Mouse (Mus musculus): Measurements from ENCODE around the gene Cltc. TPM values are rescaled to one million over a fixed set of nuclear protein-coding genes. Genes with fewer than 3 reads are reported as not detected.

Gene Cltc
- polyA plus RNA-seq, 1 experiment, result 70.7 TPM

DNA sequence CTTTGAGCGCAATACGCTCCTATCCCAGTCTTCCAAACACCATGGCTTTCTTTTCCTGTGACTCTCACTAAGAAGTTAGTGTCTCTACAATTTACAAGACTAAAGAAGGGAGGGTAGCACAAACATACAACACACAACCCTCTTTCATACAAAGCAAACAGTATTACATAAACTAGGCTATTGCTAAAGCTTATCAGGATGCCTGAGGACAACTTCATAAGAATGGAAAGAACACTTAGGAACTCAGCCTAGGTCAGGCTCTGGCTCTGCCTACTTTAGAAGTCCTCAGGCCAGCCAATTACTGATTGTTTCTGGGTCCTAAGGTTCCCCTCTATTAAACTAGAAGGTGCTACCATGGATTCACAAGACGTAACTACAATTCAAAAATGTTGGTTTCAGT lies 76.6 kb downstream of the Cltc start:
- over 99% methylated on average over 3 of the region's 3 CpGs for WGBS
- H3K4me3 ChIP-seq (ENCODE audit: control insufficient read depth, insufficient read depth, low read length), result no peak overlapping the region
- H3K27ac ChIP-seq (ENCODE audit: control insufficient read depth, insufficient read depth, low read length), result no peak overlapping the region
- H3K36me3 ChIP-seq (ENCODE audit: control insufficient read depth, insufficient read depth, low read length), result no peaks in the 10 kb centered on the region; the same call in 1 of the 2 replicates
- H3K4me1 ChIP-seq (replicated peaks; ENCODE audit: control insufficient read depth, insufficient read depth, low read length), result no peaks in the 10 kb centered on the region; the same call in 1 of the 2 replicates
- H3K27me3 ChIP-seq (ENCODE audit: control insufficient read depth, insufficient read depth, low read length), result no peaks in the 10 kb centered on the region
- DNase-seq, result no peak
- TF ChIP-seq POLR2A (IDR thresholded peaks at IDR 0.05; ENCODE audit: control insufficient read depth, extremely low read depth, insufficient read depth, low read length, poor library complexity) (no peak), CTCF (IDR thresholded peaks at IDR 0.05; ENCODE audit: borderline replicate concordance, control insufficient read depth, extremely low read depth, insufficient read depth, low read length, poor library complexity) (no peak)

DNA sequence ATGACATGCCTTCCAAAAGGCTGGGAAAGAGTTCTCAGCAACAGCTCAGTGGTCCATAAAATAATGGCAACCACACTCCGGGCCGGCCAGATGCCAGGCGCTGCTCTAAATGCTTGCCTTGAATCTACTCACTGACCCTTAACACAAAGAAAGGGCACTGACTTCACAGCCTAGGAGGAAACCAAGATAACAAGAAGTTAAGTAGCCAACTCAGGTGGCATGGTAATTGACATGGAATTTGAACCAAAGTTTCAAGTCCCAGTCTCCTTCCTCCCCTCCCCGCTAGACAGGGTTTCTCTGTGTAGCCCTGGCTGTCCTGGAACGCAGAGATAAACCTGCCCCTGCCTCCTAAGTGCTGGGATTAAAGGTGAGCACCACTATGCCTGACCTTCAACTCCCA lies 78.4 kb downstream of the Cltc start:
- H3K27ac ChIP-seq (ENCODE audit: control insufficient read depth, insufficient read depth, low read length), result no peak overlapping the region
- no peaks in the 10 kb centered on the region; the same call in 1 of the 2 replicates for H3K36me3 ChIP-seq (ENCODE audit: control insufficient read depth, insufficient read depth, low read length)
- no peak overlapping the region for H3K4me3 ChIP-seq (ENCODE audit: control insufficient read depth, insufficient read depth, low read length)
- H3K27me3 ChIP-seq (ENCODE audit: control insufficient read depth, insufficient read depth, low read length), result no peaks in the 10 kb centered on the region
- 92% methylated on average over 5 of the region's 5 CpGs for WGBS
- TF ChIP-seq CTCF (IDR thresholded peaks at IDR 0.05; ENCODE audit: borderline replicate concordance, control insufficient read depth, extremely low read depth, insufficient read depth, low read length, poor library complexity) (no peak), POLR2A (IDR thresholded peaks at IDR 0.05; ENCODE audit: control insufficient read depth, extremely low read depth, insufficient read depth, low read length, poor library complexity) (no peak)
- no peak for DNase-seq
- no peaks in the 10 kb centered on the region for H3K4me1 ChIP-seq (replicated peaks; ENCODE audit: control insufficient read depth, insufficient read depth, low read length)

DNA sequence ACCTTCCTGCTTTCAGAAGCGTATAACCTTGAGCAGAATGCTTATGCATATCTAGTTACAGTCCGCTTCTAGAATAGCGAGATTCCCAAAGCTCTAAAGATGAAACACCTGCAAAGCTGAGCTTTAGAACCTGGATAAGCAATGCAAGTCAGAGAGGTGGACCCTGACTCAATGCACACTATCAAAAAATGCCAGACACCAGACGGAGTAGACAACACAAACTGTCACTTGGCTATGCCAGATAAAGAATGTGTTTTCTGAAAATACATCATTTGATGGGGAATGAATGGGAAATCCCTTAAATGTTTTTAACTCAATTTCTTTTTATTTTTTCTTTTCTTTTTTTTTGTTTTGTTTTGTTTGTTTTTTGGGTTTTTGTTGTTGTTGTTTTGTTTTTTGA lies 81.8 kb downstream of the Cltc start:
- Histone ChIP-seq H3K27ac (ENCODE audit: control insufficient read depth, insufficient read depth, low read length) (no peak overlapping the region), H3K36me3 (ENCODE audit: control insufficient read depth, insufficient read depth, low read length) (no peaks in the 10 kb centered on the region; the same call in 1 of the 2 replicates), H3K4me1 (replicated peaks; ENCODE audit: control insufficient read depth, insufficient read depth, low read length) (no peaks in the 10 kb centered on the region), H3K4me3 (ENCODE audit: control insufficient read depth, insufficient read depth, low read length) (no peak overlapping the region), H3K27me3 (ENCODE audit: control insufficient read depth, insufficient read depth, low read length) (no peaks in the 10 kb centered on the region)
- WGBS, result 96% methylated on average over 4 of the region's 4 CpGs
- TF ChIP-seq POLR2A (IDR thresholded peaks at IDR 0.05; ENCODE audit: control insufficient read depth, extremely low read depth, insufficient read depth, low read length, poor library complexity) (no peak), CTCF (IDR thresholded peaks at IDR 0.05; ENCODE audit: borderline replicate concordance, control insufficient read depth, extremely low read depth, insufficient read depth, low read length, poor library complexity) (no peak)
- DNase-seq, result no peak

DNA sequence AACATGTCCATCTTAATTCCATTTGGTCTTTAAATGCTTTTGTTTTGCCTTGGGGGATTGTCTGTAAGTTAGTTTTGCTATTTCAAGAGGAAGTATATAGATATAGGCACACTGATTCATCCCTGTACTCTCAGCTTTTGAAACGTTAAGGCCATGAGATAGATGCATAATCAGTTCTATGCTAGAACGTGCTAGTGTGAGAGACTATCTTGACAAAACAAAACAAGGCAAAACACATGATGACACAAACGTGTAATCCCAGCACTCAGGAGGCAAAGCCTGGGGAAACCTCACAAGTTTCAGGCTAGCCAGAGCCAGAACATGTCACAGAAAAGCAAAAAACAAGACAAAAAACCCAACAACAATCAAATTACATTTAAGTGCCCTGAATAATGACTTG lies 84.6 kb downstream of the Cltc start:
- TF ChIP-seq CTCF (IDR thresholded peaks at IDR 0.05; ENCODE audit: borderline replicate concordance, control insufficient read depth, extremely low read depth, insufficient read depth, low read length, poor library complexity), result no peak
- no peak for TF ChIP-seq POLR2A (IDR thresholded peaks at IDR 0.05; ENCODE audit: control insufficient read depth, extremely low read depth, insufficient read depth, low read length, poor library complexity)
- 86% methylated on average over 3 of the region's 3 CpGs for WGBS
- Histone ChIP-seq H3K4me1 (replicated peaks; ENCODE audit: control insufficient read depth, insufficient read depth, low read length) (no peaks in the 10 kb centered on the region), H3K4me3 (ENCODE audit: control insufficient read depth, insufficient read depth, low read length) (no peak overlapping the region), H3K27me3 (ENCODE audit: control insufficient read depth, insufficient read depth, low read length) (no peaks in the 10 kb centered on the region), H3K27ac (ENCODE audit: control insufficient read depth, insufficient read depth, low read length) (no peak overlapping the region), H3K36me3 (ENCODE audit: control insufficient read depth, insufficient read depth, low read length) (no peaks in the 10 kb centered on the region; the same call in 1 of the 2 replicates)
- no peak for DNase-seq

DNA sequence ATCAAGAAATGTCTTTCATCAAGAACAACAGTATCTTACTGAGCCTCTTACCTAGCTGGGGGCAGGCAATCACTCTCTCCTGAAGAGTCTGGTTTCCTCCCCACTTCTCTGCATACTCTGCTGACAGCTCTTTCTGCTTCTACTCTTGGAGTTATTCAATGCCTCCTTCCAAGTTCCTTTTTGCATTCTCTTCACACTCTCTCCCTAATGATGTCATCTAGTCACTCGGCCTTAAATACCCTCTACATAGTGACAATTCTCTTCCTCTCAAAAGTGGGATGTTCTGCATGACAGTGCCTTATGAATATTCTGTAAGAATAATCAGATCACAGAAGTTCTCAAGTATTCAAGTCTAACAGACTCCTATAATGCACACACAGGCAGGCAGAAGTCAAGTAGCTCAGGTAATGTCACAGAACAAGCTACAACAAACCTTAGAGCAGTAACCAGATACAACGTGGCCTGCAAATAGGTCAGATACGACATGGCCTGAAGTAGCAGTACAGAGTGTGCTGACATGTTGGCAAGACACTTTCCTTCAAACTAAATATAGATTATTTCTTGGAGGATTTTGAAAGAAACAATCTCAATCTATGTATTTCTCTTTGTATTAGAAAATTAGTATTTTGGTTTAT lies 86.2 kb downstream of the Cltc start:
- DNase-seq, result no peak
- no peak overlapping the region for H3K27ac ChIP-seq (ENCODE audit: control insufficient read depth, insufficient read depth, low read length)
- TF ChIP-seq CTCF (IDR thresholded peaks at IDR 0.05; ENCODE audit: borderline replicate concordance, control insufficient read depth, extremely low read depth, insufficient read depth, low read length, poor library complexity), result no peak
- TF ChIP-seq POLR2A (IDR thresholded peaks at IDR 0.05; ENCODE audit: control insufficient read depth, extremely low read depth, insufficient read depth, low read length, poor library complexity), result no peak
- 84% methylated on average over 3 of the region's 3 CpGs for WGBS
- H3K4me1 ChIP-seq (replicated peaks; ENCODE audit: control insufficient read depth, insufficient read depth, low read length), result no peaks in the 10 kb centered on the region
- H3K36me3 ChIP-seq (ENCODE audit: control insufficient read depth, insufficient read depth, low read length), result no peaks in the 10 kb centered on the region
- H3K4me3 ChIP-seq (ENCODE audit: control insufficient read depth, insufficient read depth, low read length), result no peak overlapping the region
- no peaks in the 10 kb centered on the region for H3K27me3 ChIP-seq (ENCODE audit: control insufficient read depth, insufficient read depth, low read length)

DNA sequence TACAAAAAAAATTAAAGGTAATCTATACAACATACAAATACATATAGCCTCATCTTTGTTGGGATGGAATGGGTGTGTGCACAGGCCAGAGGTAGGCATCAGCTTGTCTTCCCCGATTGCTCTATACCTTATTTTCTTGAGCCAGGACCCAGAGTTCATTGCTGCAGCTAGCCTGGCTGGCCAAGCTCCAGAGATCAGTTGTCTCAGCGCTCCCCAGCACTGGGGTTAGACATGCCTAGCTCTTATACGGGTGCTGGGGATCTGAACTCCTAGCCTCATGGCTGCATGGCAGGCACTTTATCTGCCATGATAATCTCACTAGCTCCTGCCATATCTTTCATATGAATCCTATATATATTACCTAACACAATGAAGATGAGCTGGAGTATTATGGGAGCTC lies 89.2 kb downstream of the Cltc start:
- no peaks in the 10 kb centered on the region for H3K4me1 ChIP-seq (replicated peaks; ENCODE audit: control insufficient read depth, insufficient read depth, low read length)
- peaks cover 22% of the 10 kb centered on the region for H3K36me3 ChIP-seq (ENCODE audit: control insufficient read depth, insufficient read depth, low read length)
- no peak for DNase-seq
- TF ChIP-seq CTCF (IDR thresholded peaks at IDR 0.05; ENCODE audit: borderline replicate concordance, control insufficient read depth, extremely low read depth, insufficient read depth, low read length, poor library complexity) (no peak), POLR2A (IDR thresholded peaks at IDR 0.05; ENCODE audit: control insufficient read depth, extremely low read depth, insufficient read depth, low read length, poor library complexity) (no peak)
- no peak overlapping the region for H3K27ac ChIP-seq (ENCODE audit: control insufficient read depth, insufficient read depth, low read length)
- 97% methylated on average over 3 of the region's 3 CpGs for WGBS
- H3K4me3 ChIP-seq (ENCODE audit: control insufficient read depth, insufficient read depth, low read length), result no peak overlapping the region
- H3K27me3 ChIP-seq (ENCODE audit: control insufficient read depth, insufficient read depth, low read length), result no peaks in the 10 kb centered on the region

DNA sequence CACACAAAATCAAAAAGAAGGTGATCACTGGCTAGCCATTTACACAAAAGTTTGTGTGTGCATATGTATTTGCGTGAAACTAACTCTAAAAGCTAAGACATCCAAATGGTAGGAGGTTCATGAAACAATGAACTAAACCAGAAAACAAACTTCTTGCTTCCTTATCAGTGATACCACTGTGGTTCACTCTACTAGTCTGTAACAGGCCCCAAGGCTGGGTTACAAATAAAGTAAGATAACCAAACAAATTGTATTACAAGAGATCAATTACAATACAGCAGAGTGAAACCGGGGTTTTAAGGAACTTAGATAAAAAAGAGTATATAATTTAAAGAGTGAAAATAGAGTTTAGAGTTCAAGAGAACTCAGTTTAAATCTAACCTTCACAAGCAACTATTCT lies 89.8 kb downstream of the Cltc start:
- no peak for TF ChIP-seq CTCF (IDR thresholded peaks at IDR 0.05; ENCODE audit: borderline replicate concordance, control insufficient read depth, extremely low read depth, insufficient read depth, low read length, poor library complexity)
- no peak for TF ChIP-seq POLR2A (IDR thresholded peaks at IDR 0.05; ENCODE audit: control insufficient read depth, extremely low read depth, insufficient read depth, low read length, poor library complexity)
- no peak for DNase-seq

More for the DNA sequence above, 89.8 kb downstream of the Cltc start:
- WGBS, result 95% methylated on average over 2 of the region's 2 CpGs
- H3K36me3 ChIP-seq (ENCODE audit: control insufficient read depth, insufficient read depth, low read length), result peaks cover 25% of the 10 kb centered on the region
- H3K4me3 ChIP-seq (ENCODE audit: control insufficient read depth, insufficient read depth, low read length), result no peak overlapping the region
- H3K4me1 ChIP-seq (replicated peaks; ENCODE audit: control insufficient read depth, insufficient read depth, low read length), result no peaks in the 10 kb centered on the region
- H3K27me3 ChIP-seq (ENCODE audit: control insufficient read depth, insufficient read depth, low read length), result no peaks in the 10 kb centered on the region
- H3K27ac ChIP-seq (ENCODE audit: control insufficient read depth, insufficient read depth, low read length), result no peak overlapping the region
